ENCODE assay signal across 8 mouse cellular contexts in genomic region chr19:4989013-4989412, GRCm38 (mm10). TPM values are rescaled to one million over a fixed set of nuclear protein-coding genes. Genes with fewer than 3 reads are reported as not detected.
DNase-seq lines count a peak whose midpoint lies in the region; ATAC-seq and TF ChIP-seq lines count a peak whose summit lies in the region.

No protein-coding gene starts in this region.

- POLR2A ChIA-PET in Patski (lab: Charles Lee): no interaction called here

- TF ChIP-seq CTCF in Patski (IDR thresholded peaks at IDR 0.05): no peak

- DNase-seq in 416B (ENCODE audit: low read depth) (peak; percentile 80), Patski (ENCODE audit: low read depth, low spot score) (peak; percentile 48)
- DNase-seq in embryo, embryonic 10.5 days (ENCODE audit: low spot score): peak; percentile 95
- peak; percentile 47 to 77 for DNase-seq in heart, adult 9 months (ENCODE audit: low spot score in 2 of 2)
- DNase-seq in kidney, postnatal 25 days: peak; percentile 91 to 95
- DNase-seq in lung, postnatal 25 days (ENCODE audit: low spot score): peak; percentile 89
- peak; percentile 91 for DNase-seq in retina, embryonic 14.5 days (ENCODE audit: low spot score)
- peak; percentile 98 for DNase-seq in urinary bladder, postnatal 25 days (ENCODE audit: low spot score)

- no peak for ATAC-seq in Patski

- in situ Hi-C loops in Patski (cut with MboI; ENCODE audit: low pct_unique_long_range_greater_than_20kb): loop anchor here (10.0 kb wide), 1 partner anchor 234 kb away; the partner anchor contains the start of gene Rbm4b

- CTCF ChIA-PET in Patski (lab: Charles Lee): interaction anchor here (1.1 to 2.3 kb wide), 3 partner anchors 12 to 24 kb away, joined by 3 to 9 read pairs (median 4); no protein-coding TSS in a partner anchor

- H3K27me3 ChIP-seq in Patski: no peaks in the 10 kb centered on the region

RNA-seq across cellular contexts. Expression of gene Npas4, which starts 1.1 kb away (rescaled TPM):
- polyA plus RNA-seq in Patski (2021): 0.18 TPM

RNA-seq across cellular contexts. Expression of gene Mrpl11, which starts 27.1 kb away (rescaled TPM):
- polyA plus RNA-seq in Patski (2021): 106 TPM

RNA-seq across cellular contexts. Expression of gene Slc29a2, which starts 34.6 kb away (rescaled TPM):
- 15.8 TPM for polyA plus RNA-seq in Patski (2021)

RNA-seq across cellular contexts. Expression of gene Peli3, which starts 46.1 kb away (rescaled TPM):
- polyA plus RNA-seq in Patski (2021): 7.4 TPM

RNA-seq across cellular contexts. Expression of gene B4gat1, which starts 49.6 kb away (rescaled TPM):
- 82.4 TPM for polyA plus RNA-seq in Patski (2021)

Comparison
In these comparisons a context has a peak if more than half of its experiments do, and no peak if none do; other contexts are left out.
1. DNase-seq: peak in every context shown above with its lines; median percentile 98 in urinary bladder, postnatal 25 days; 95 in embryo, embryonic 10.5 days; 93 in kidney, postnatal 25 days; 91 in retina, embryonic 14.5 days; 89 in lung, postnatal 25 days; 80 in 416B; 62 in heart, adult 9 months; 48 in Patski.